Mouse (Mus musculus) spleen, postnatal 10 days (tissue): Measurements from ENCODE around the gene Prkag3.
A peak's percentile ranks its signal among the peaks of the same experiment; 100 is the strongest.

Experiments used
- DNase-seq, 2 experiments: peaks; one replicate each; pipeline ENCODE4 v3.0.0; 2021 to 2022; ENCODE audit warnings: low spot score in 2 of 2

Prkag3 gene

GRCm38 (mm10) chr1:74763081-74763480 is 14.1 kb upstream of the Prkag3 start:
- peak in 1 of 2 experiments; percentile 79 for DNase-seq

- DNase-seq = no peak
These were observed 10.8 kb upstream of the Prkag3 start for GRCm38 (mm10) chr1:74759773-74760172.

- DNase-seq = no peak
These were observed 5.3 kb upstream of the Prkag3 start for GRCm38 (mm10) chr1:74754175-74754785.

- DNase-seq = no peak
These were observed 4.4 kb upstream of the Prkag3 start for GRCm38 (mm10) chr1:74753266-74753974.

- no peak for DNase-seq
These were observed 3.8 kb upstream of the Prkag3 start for GRCm38 (mm10) chr1:74752833-74753232.

GRCm38 (mm10) chr1:74752150-74752549 is 3.1 kb upstream of the Prkag3 start:
- DNase-seq = no peak

- no peak for DNase-seq
These were observed 1.7 kb upstream of the Prkag3 start for GRCm38 (mm10) chr1:74750683-74751082.

- no peak for DNase-seq
These were observed 280 bp upstream of the Prkag3 start for GRCm38 (mm10) chr1:74749301-74749700.

GRCm38 (mm10) chr1:74747335-74747734 is 1.7 kb downstream of the Prkag3 start:
- no peak for DNase-seq

- no peak for DNase-seq
These were observed 8.2 kb downstream of the Prkag3 start for GRCm38 (mm10) chr1:74740846-74741245.

- no peak for DNase-seq
These were observed 11.5 kb downstream of the Prkag3 start for GRCm38 (mm10) chr1:74737500-74737899.

GRCm38 (mm10) chr1:74736977-74737376 is 12.0 kb downstream of the Prkag3 start:
- no peak for DNase-seq

- no peak for DNase-seq
These were observed 20.6 kb downstream of the Prkag3 start for GRCm38 (mm10) chr1:74728446-74728845.

- DNase-seq = no peak
These were observed 22.3 kb downstream of the Prkag3 start for GRCm38 (mm10) chr1:74726674-74727073.

- no peak for DNase-seq
These were observed 22.9 kb downstream of the Prkag3 start for GRCm38 (mm10) chr1:74726114-74726513.

GRCm38 (mm10) chr1:74723748-74724147 is 25.3 kb downstream of the Prkag3 start:
- DNase-seq = peak in 1 of 2 experiments; percentile 58

- no peak for DNase-seq
These were observed 27.4 kb downstream of the Prkag3 start for GRCm38 (mm10) chr1:74721657-74722056.

- no peak for DNase-seq
These were observed 29.7 kb downstream of the Prkag3 start for GRCm38 (mm10) chr1:74719281-74719680.

GRCm38 (mm10) chr1:74718113-74718512 is 30.9 kb downstream of the Prkag3 start:
- DNase-seq = no peak

- DNase-seq = no peak
These were observed 33.1 kb downstream of the Prkag3 start for GRCm38 (mm10) chr1:74715886-74716285.

GRCm38 (mm10) chr1:74715468-74715867 is 33.6 kb downstream of the Prkag3 start:
- no peak for DNase-seq

GRCm38 (mm10) chr1:74714967-74715366 is 34.1 kb downstream of the Prkag3 start:
- no peak for DNase-seq
